Mouse (Mus musculus): ENCODE measurements at regions not wholly inside any gene's neighbourhood (a gene's known extent, or its start where the extent isn't known, plus 50 kb on each side); places are given as distances from the start of the nearest gene placed in this dataset.

DNA sequence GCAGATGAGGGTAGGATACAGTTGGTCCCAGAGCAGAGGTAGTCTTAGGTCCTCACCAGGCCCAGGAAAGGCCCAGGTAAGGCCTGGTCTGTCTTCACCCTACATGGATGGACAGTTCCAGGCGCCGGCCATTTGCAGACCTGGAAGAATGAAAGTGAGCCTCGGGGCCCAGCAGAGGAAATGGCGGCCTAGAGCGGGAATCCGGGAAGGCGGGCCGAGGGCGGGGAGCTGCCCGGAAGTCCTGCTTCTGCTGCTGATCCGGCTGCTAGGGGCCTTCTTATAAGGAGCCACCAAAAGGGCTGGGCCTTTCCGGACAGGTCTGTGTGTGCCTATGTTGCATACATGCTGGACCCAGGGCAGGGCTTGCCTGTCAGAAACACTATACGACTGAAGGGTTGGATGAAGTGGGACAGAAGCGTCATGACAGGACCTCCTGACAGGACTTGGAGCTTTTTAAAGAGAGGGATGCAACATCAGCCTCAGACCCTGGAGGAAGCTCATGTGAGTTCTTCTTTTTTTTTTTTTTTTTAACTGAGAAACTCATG is 50.5 kb upstream of the Ppara start:
- DNase-seq (ENCODE audit: low spot score): no peak
- H3K27me3 ChIP-seq (replicated peaks; ENCODE audit: insufficient read depth, low read length): no peaks in the 10 kb centered on the region
- 0 out of 2 replicates have a peak, but pooled peaks cover 7% of the 10 kb centered on the region for H3K36me3 ChIP-seq (ENCODE audit: insufficient read depth, low read length)
- peak overlapping the region; percentile 68 for H3K27ac ChIP-seq (ENCODE audit: low read length)
- no peak for ATAC-seq
- H3K4me1 ChIP-seq (ENCODE audit: insufficient read depth, low read depth, low read length): peaks cover 25% of the 10 kb centered on the region
- H3K9me3 ChIP-seq (ENCODE audit: low read length): no peaks in the 10 kb centered on the region
- no peak overlapping the region for H3K4me2 ChIP-seq (replicated peaks; ENCODE audit: low read depth, low read length)
- WGBS: 63% methylated on average over 14 of the region's 14 CpGs
- H3K4me3 ChIP-seq (ENCODE audit: low read depth, low read length): no peak overlapping the region
- no peak overlapping the region for H3K9ac ChIP-seq (replicated peaks; ENCODE audit: low read depth)
- TF ChIP-seq CTCF (IDR thresholded peaks at IDR 0.05): no peak
- no peak for TF ChIP-seq EP300 (IDR thresholded peaks at IDR 0.05)

DNA sequence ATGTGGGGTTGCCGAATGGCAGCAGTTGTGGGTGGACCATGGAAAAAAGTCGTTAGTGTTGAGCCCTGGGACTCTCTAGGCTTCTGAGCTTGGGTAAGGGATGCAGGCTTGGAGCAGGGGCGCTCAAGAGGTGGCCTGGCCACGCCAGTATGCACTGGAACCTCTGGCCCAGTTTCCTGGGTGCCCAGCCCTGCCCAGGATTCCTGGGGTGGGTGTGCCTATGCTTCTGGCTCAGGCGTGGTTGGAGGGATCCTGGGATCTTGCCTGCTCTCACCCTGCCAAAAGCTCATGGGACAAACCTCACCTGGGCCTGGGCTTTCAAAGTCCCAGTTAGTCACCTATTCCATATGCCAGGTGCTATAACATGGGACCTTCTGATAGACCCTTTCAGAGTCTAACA is 49.9 kb upstream of the Ppara start:
- 36% methylated on average over 5 of the region's 5 CpGs for WGBS
- TF ChIP-seq CTCF (IDR thresholded peaks at IDR 0.05): no peak
- TF ChIP-seq EP300 (IDR thresholded peaks at IDR 0.05): no peak
- Histone ChIP-seq H3K27me3 (replicated peaks; ENCODE audit: insufficient read depth, low read length) (no peaks in the 10 kb centered on the region), H3K36me3 (ENCODE audit: insufficient read depth, low read length) (0 out of 2 replicates have a peak, but pooled peaks cover 7% of the 10 kb centered on the region), H3K9me3 (ENCODE audit: low read length) (no peaks in the 10 kb centered on the region), H3K4me1 (ENCODE audit: insufficient read depth, low read depth, low read length) (peaks cover 21% of the 10 kb centered on the region), H3K4me2 (replicated peaks; ENCODE audit: low read depth, low read length) (no peak overlapping the region), H3K27ac (ENCODE audit: low read length) (peak overlapping the region; percentile 68), H3K4me3 (ENCODE audit: low read depth, low read length) (no peak overlapping the region), H3K9ac (replicated peaks; ENCODE audit: low read depth) (no peak overlapping the region)
- DNase-seq (ENCODE audit: low spot score) (peak; percentile 80), ATAC-seq (peak; percentile 67)

Measured in lung, postnatal 0 days (tissue).